Mouse (Mus musculus): Measurements from ENCODE around the gene Col20a1. TPM values are rescaled to one million over a fixed set of nuclear protein-coding genes. Genes with fewer than 3 reads are reported as not detected.

Col20a1 gene
- total and polyA plus RNA-seq, 2 experiments from 2014 or later = 0.05 to 0.15 TPM

GRCm38 (mm10) chr2:181032407-181032806, 46.1 kb downstream of the Col20a1 start:
- Histone ChIP-seq H3K9me3 (replicated peaks; ENCODE audit: control insufficient read depth, low read length) (no peaks in the 10 kb centered on the region), H3K36me3 (replicated peaks; ENCODE audit: control insufficient read depth, insufficient read depth, low read length) (no peaks in the 10 kb centered on the region), H3K27ac (ENCODE audit: low read depth) (no peak overlapping the region), H3K9ac (replicated peaks; ENCODE audit: low read depth, low read length) (no peak overlapping the region), H3K4me2 (ENCODE audit: low read depth, low read length) (no peak overlapping the region), H3K4me1 (ENCODE audit: control insufficient read depth, insufficient read depth) (0 out of 2 replicates have a peak, but pooled peaks cover 10% of the 10 kb centered on the region), H3K27me3 (ENCODE audit: control insufficient read depth, insufficient read depth, low read length) (peaks cover 84% of the 10 kb centered on the region), H3K4me3 (ENCODE audit: low read depth, low read length) (no peak overlapping the region)
- TF ChIP-seq CTCF (IDR thresholded peaks at IDR 0.05; ENCODE audit: low read depth) (peak; percentile 39), EP300 (IDR thresholded peaks at IDR 0.05; ENCODE audit: low read depth) (no peak)
- 26% methylated on average over 5 of the region's 5 CpGs for WGBS
- ATAC-seq (ENCODE audit: insufficient read depth, low read depth) = no peak
- DNase-seq (ENCODE audit: low spot score) = no peak

GRCm38 (mm10) chr2:181033310-181033709, 47.0 kb downstream of the Col20a1 start:
- H3K27me3 ChIP-seq (ENCODE audit: control insufficient read depth, insufficient read depth, low read length) = peaks cover 84% of the 10 kb centered on the region
- peak; percentile 36 for DNase-seq (ENCODE audit: low spot score)

GRCm38 (mm10) chr2:181035186-181035585, 48.9 kb downstream of the Col20a1 start:
- no peak overlapping the region for H3K4me2 ChIP-seq (ENCODE audit: low read depth, low read length)
- no peak for ATAC-seq (ENCODE audit: insufficient read depth, low read depth)
- H3K4me1 ChIP-seq (ENCODE audit: control insufficient read depth, insufficient read depth) = 0 out of 2 replicates have a peak, but pooled peaks cover 10% of the 10 kb centered on the region
- H3K27me3 ChIP-seq (ENCODE audit: control insufficient read depth, insufficient read depth, low read length) = peaks cover 90% of the 10 kb centered on the region
- no peak overlapping the region for H3K4me3 ChIP-seq (ENCODE audit: low read depth, low read length)
- H3K36me3 ChIP-seq (replicated peaks; ENCODE audit: control insufficient read depth, insufficient read depth, low read length) = no peaks in the 10 kb centered on the region
- no peak overlapping the region for H3K27ac ChIP-seq (ENCODE audit: low read depth)
- DNase-seq (ENCODE audit: low spot score) = no peak
- no peak for TF ChIP-seq CTCF (IDR thresholded peaks at IDR 0.05; ENCODE audit: low read depth)
- TF ChIP-seq EP300 (IDR thresholded peaks at IDR 0.05; ENCODE audit: low read depth) = no peak
- H3K9me3 ChIP-seq (replicated peaks; ENCODE audit: control insufficient read depth, low read length) = no peaks in the 10 kb centered on the region
- H3K9ac ChIP-seq (replicated peaks; ENCODE audit: low read depth, low read length) = no peak overlapping the region
- WGBS = 69% methylated on average over 7 of the region's 7 CpGs

More at GRCm38 (mm10) chr2:181033310-181033709, 47.0 kb downstream of the Col20a1 start:
- H3K4me3 ChIP-seq (ENCODE audit: low read depth, low read length) = no peak overlapping the region
- no peak overlapping the region for H3K27ac ChIP-seq (ENCODE audit: low read depth)
- TF ChIP-seq CTCF (IDR thresholded peaks at IDR 0.05; ENCODE audit: low read depth) (no peak), EP300 (IDR thresholded peaks at IDR 0.05; ENCODE audit: low read depth) (no peak)
- 15% methylated on average over 6 of the region's 6 CpGs for WGBS
- peak; percentile 49; the same call in 1 of the 2 replicates for ATAC-seq (ENCODE audit: insufficient read depth, low read depth)
- H3K9me3 ChIP-seq (replicated peaks; ENCODE audit: control insufficient read depth, low read length) = no peaks in the 10 kb centered on the region
- no peak overlapping the region for H3K4me2 ChIP-seq (ENCODE audit: low read depth, low read length)
- 0 out of 2 replicates have a peak, but pooled peaks cover 10% of the 10 kb centered on the region for H3K4me1 ChIP-seq (ENCODE audit: control insufficient read depth, insufficient read depth)
- H3K9ac ChIP-seq (replicated peaks; ENCODE audit: low read depth, low read length) = no peak overlapping the region
- no peaks in the 10 kb centered on the region for H3K36me3 ChIP-seq (replicated peaks; ENCODE audit: control insufficient read depth, insufficient read depth, low read length)

GRCm38 (mm10) chr2:181036561-181036960, 50.2 kb downstream of the Col20a1 start:
- Histone ChIP-seq H3K4me2 (ENCODE audit: low read depth, low read length) (no peak overlapping the region), H3K4me1 (ENCODE audit: control insufficient read depth, insufficient read depth) (0 out of 2 replicates have a peak, but pooled peaks cover 10% of the 10 kb centered on the region), H3K27ac (ENCODE audit: low read depth) (no peak overlapping the region), H3K4me3 (ENCODE audit: low read depth, low read length) (no peak overlapping the region), H3K36me3 (replicated peaks; ENCODE audit: control insufficient read depth, insufficient read depth, low read length) (no peaks in the 10 kb centered on the region), H3K27me3 (ENCODE audit: control insufficient read depth, insufficient read depth, low read length) (peaks cover 90% of the 10 kb centered on the region), H3K9me3 (replicated peaks; ENCODE audit: control insufficient read depth, low read length) (no peaks in the 10 kb centered on the region), H3K9ac (replicated peaks; ENCODE audit: low read depth, low read length) (no peak overlapping the region)
- 58% methylated on average over 6 of the region's 6 CpGs for WGBS
- no peak for DNase-seq (ENCODE audit: low spot score)
- TF ChIP-seq EP300 (IDR thresholded peaks at IDR 0.05; ENCODE audit: low read depth) = no peak
- TF ChIP-seq CTCF (IDR thresholded peaks at IDR 0.05; ENCODE audit: low read depth) = no peak
- ATAC-seq (ENCODE audit: insufficient read depth, low read depth) = no peak

- Histone ChIP-seq H3K9ac (replicated peaks; ENCODE audit: low read depth, low read length) (no peak overlapping the region), H3K4me3 (ENCODE audit: low read depth, low read length) (peak overlapping the region; percentile 50), H3K9me3 (replicated peaks; ENCODE audit: control insufficient read depth, low read length) (no peaks in the 10 kb centered on the region), H3K27ac (ENCODE audit: low read depth) (no peak overlapping the region), H3K4me1 (ENCODE audit: control insufficient read depth, insufficient read depth) (no peaks in the 10 kb centered on the region), H3K36me3 (replicated peaks; ENCODE audit: control insufficient read depth, insufficient read depth, low read length) (no peaks in the 10 kb centered on the region), H3K27me3 (ENCODE audit: control insufficient read depth, insufficient read depth, low read length) (peaks cover 91% of the 10 kb centered on the region), H3K4me2 (ENCODE audit: low read depth, low read length) (peak overlapping the region; percentile 66)
- ATAC-seq (ENCODE audit: insufficient read depth, low read depth) (no peak), DNase-seq (ENCODE audit: low spot score) (no peak)
- WGBS = 1% methylated on average over 56 of the region's 63 CpGs
- no peak for TF ChIP-seq EP300 (IDR thresholded peaks at IDR 0.05; ENCODE audit: low read depth)
- TF ChIP-seq CTCF (IDR thresholded peaks at IDR 0.05; ENCODE audit: low read depth) = no peak
Observed at GRCm38 (mm10) chr2:181038644-181039355, 52.5 kb downstream of the Col20a1 start.
